Mouse (Mus musculus) thymus, adult 2 months (tissue): ENCODE results near the gene Dtx3.

Experiments used
- CTCF ChIP-seq: fragments of 200-500 bp; IDR thresholded peaks from 2 replicates; pipeline ENCODE4 v1.5.1; 2012; ENCODE audit warnings: mild to moderate bottlenecking, control low read depth, low read length, moderate library complexity, borderline replicate concordance; ENCODE audit not compliant: control insufficient read depth, poor library complexity, insufficient read depth; ENCODE audit errors: extremely low read depth
- POLR2A ChIP-seq: fragments of 200-500 bp; IDR thresholded peaks from 2 replicates; pipeline ENCODE4 v1.6.1; 2012; ENCODE audit warnings: mild to moderate bottlenecking, low read length, control low read depth, moderate library complexity; ENCODE audit not compliant: control insufficient read depth, poor library complexity, insufficient read depth; ENCODE audit errors: extremely low read depth

GRCm38 (mm10) chr10:127187371-127188078 is 8.0 kb downstream of the Dtx3 start:
- no peak for TF ChIP-seq POLR2A
- TF ChIP-seq CTCF = no peak
